Mouse (Mus musculus): Measurements from ENCODE around the gene Gm21969. TPM values are rescaled to one million over a fixed set of nuclear protein-coding genes. Genes with fewer than 3 reads are reported as not detected.

Gene Gm21969
- polyA plus RNA-seq, 1 experiment from 2014 or later: 0.04 TPM

GRCm38 (mm10) chr4:139675696-139676095 is 72.7 kb downstream of the Gm21969 start:
- no peak overlapping the region for H3K27ac ChIP-seq (ENCODE audit: low read depth)
- H3K27me3 ChIP-seq (ENCODE audit: insufficient read depth, low read length): no peaks in the 10 kb centered on the region
- ATAC-seq (no peak), DNase-seq (no peak)
- H3K36me3 ChIP-seq (replicated peaks; ENCODE audit: insufficient read depth, low read length): no peaks in the 10 kb centered on the region
- H3K9me3 ChIP-seq (ENCODE audit: low read length): peaks cover 3% of the 10 kb centered on the region; the same call in 1 of the 2 replicates
- H3K4me3 ChIP-seq (ENCODE audit: low read depth, low read length): no peak overlapping the region
- H3K9ac ChIP-seq (replicated peaks): no peak overlapping the region
- no peak overlapping the region for H3K4me2 ChIP-seq (ENCODE audit: low read depth, low read length)
- WGBS (ENCODE audit: insufficient replicate concordance): 63% methylated on average over 9 of the region's 9 CpGs
- H3K4me1 ChIP-seq (ENCODE audit: insufficient read depth): no peaks in the 10 kb centered on the region
- TF ChIP-seq CTCF (IDR thresholded peaks at IDR 0.05; ENCODE audit: low read depth): no peak
- TF ChIP-seq EP300 (IDR thresholded peaks at IDR 0.05; ENCODE audit: low read depth): no peak

DNA sequence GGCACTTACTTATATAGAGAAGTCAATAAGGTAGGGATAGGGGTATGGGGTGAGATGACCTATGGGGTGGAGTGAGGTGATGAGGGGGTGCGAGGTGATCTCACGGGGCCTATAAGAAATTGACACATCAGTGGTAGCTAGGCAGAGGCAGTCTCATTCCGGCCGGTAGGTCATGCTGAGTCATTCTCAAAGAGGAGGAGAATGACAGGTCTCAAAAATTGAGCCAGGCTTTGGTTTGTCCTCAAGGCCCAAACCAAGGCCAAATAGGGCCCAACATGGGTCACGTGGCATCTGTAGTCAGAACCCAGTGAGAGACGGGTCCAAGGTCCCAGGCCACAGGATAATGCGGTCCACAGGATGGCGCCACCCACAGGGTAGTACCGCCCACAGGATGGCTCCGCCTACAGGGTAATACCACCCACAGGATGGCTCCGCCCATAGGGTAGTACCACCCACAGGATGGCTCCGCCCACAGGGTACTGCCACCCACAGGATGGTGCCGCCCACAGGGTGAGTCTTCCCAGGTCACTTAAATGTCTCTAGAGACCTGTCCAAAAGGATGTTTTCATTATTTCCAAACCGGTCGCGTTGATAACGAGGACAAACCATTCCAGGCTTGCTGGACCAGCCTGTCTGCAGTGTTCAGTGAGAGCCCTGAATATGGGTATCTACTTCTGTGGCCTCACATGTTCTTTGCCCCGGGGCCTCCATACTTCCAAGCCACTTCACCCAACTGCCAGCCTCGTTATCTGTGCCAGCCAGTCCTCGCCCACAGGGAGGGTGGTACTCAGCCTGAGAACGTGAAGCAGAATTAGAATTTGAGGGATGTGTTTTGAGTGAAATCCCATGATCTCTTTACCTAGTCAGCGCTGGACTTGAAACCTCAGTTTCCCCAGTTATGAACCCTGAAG is 81.0 kb downstream of the Gm21969 start:
- H3K27ac ChIP-seq (ENCODE audit: low read depth): no peak overlapping the region
- peak; percentile 24 for DNase-seq
- no peak overlapping the region for H3K4me3 ChIP-seq (ENCODE audit: low read depth, low read length)
- WGBS (ENCODE audit: insufficient replicate concordance): 70% methylated on average over 22 of the region's 22 CpGs
- H3K9me3 ChIP-seq (ENCODE audit: low read length): peaks cover 6% of the 10 kb centered on the region; the same call in 1 of the 2 replicates
- no peaks in the 10 kb centered on the region for H3K36me3 ChIP-seq (replicated peaks; ENCODE audit: insufficient read depth, low read length)
- H3K9ac ChIP-seq (replicated peaks): no peak overlapping the region
- no peak for TF ChIP-seq CTCF (IDR thresholded peaks at IDR 0.05; ENCODE audit: low read depth)
- TF ChIP-seq EP300 (IDR thresholded peaks at IDR 0.05; ENCODE audit: low read depth): no peak
- no peaks in the 10 kb centered on the region for H3K27me3 ChIP-seq (ENCODE audit: insufficient read depth, low read length)
- H3K4me2 ChIP-seq (ENCODE audit: low read depth, low read length): no peak overlapping the region
- H3K4me1 ChIP-seq (ENCODE audit: insufficient read depth): no peaks in the 10 kb centered on the region
- peak; percentile 33; the same call in 1 of the 2 replicates for ATAC-seq

DNA sequence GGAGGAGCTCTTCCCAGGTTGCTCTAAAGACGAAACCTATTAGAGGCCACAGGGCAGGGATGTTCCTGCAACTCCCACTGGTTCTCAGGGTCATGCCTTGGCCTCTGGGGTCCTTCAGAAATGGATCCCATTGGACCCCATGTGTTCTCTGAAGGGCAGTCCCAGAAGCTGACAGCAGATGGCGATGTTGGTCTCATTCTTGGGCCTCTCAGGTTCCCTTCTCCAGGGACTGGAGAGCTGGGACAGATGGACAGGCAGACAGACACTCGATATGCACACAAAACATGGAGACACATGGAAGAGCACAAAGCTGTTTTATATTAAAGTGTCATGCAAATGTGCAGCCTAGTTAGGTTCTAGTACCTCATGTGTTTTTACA is 81.6 kb downstream of the Gm21969 start:
- Histone ChIP-seq H3K27ac (ENCODE audit: low read depth) (no peak overlapping the region), H3K4me1 (ENCODE audit: insufficient read depth) (no peaks in the 10 kb centered on the region), H3K4me3 (ENCODE audit: low read depth, low read length) (no peak overlapping the region), H3K27me3 (ENCODE audit: insufficient read depth, low read length) (no peaks in the 10 kb centered on the region), H3K36me3 (replicated peaks; ENCODE audit: insufficient read depth, low read length) (no peaks in the 10 kb centered on the region), H3K4me2 (ENCODE audit: low read depth, low read length) (no peak overlapping the region), H3K9ac (replicated peaks) (no peak overlapping the region), H3K9me3 (ENCODE audit: low read length) (peaks cover 6% of the 10 kb centered on the region; the same call in 1 of the 2 replicates)
- TF ChIP-seq CTCF (IDR thresholded peaks at IDR 0.05; ENCODE audit: low read depth): peak; percentile 75
- no peak for TF ChIP-seq EP300 (IDR thresholded peaks at IDR 0.05; ENCODE audit: low read depth)
- WGBS (ENCODE audit: insufficient replicate concordance): 19% methylated on average over 3 of the region's 3 CpGs
- ATAC-seq (no peak), DNase-seq (peak; percentile 61)

- H3K27ac ChIP-seq (ENCODE audit: low read depth): no peak overlapping the region
- H3K36me3 ChIP-seq (replicated peaks; ENCODE audit: insufficient read depth, low read length): no peaks in the 10 kb centered on the region
- no peak overlapping the region for H3K9ac ChIP-seq (replicated peaks)
- no peak overlapping the region for H3K4me2 ChIP-seq (ENCODE audit: low read depth, low read length)
- H3K27me3 ChIP-seq (ENCODE audit: insufficient read depth, low read length): 0 out of 2 replicates have a peak, but pooled peaks cover 6% of the 10 kb centered on the region
- no peaks in the 10 kb centered on the region for H3K9me3 ChIP-seq (ENCODE audit: low read length)
- TF ChIP-seq EP300 (IDR thresholded peaks at IDR 0.05; ENCODE audit: low read depth) (no peak), CTCF (IDR thresholded peaks at IDR 0.05; ENCODE audit: low read depth) (no peak)
- 59% methylated on average over 9 of the region's 9 CpGs for WGBS (ENCODE audit: insufficient replicate concordance)
- no peaks in the 10 kb centered on the region for H3K4me1 ChIP-seq (ENCODE audit: insufficient read depth)
- ATAC-seq (no peak), DNase-seq (no peak)
- no peak overlapping the region for H3K4me3 ChIP-seq (ENCODE audit: low read depth, low read length)
These were observed 85.1 kb downstream of the Gm21969 start for GRCm38 (mm10) chr4:139688058-139688457.

DNA sequence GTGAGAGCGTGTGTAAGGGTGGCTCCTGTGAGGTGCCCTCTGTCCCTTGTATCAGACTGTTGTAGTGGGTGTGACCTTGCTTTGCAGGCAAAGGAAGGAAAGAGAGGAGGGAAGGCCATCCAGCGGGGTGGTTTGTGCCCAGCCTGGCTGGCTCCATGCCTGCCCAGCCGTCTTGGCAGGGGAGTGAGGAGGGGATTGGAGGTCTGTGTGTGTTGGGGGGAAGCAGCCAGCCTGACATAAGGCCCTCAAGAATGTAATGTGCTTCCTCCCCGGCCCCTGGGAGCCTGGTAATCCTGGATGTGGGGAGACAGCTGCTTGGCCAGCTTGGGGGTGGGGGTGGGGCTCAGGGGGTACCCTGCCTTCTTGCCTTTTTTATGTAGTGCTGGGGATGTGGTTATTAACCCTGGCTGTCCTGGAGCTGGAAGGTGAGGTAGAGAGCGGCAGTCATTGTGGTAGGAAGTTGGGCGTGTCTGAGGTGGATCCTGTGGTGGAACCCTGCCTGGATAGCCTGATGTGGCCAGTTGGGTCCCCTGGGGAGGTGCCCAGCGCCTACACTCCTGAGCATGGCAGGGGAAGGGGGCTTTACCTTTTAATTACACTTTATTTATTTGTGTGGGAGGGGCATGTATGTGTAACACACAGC is 86.8 kb downstream of the Gm21969 start:
- Histone ChIP-seq H3K36me3 (replicated peaks; ENCODE audit: insufficient read depth, low read length) (no peaks in the 10 kb centered on the region), H3K9ac (replicated peaks) (no peak overlapping the region), H3K9me3 (ENCODE audit: low read length) (no peaks in the 10 kb centered on the region), H3K4me2 (ENCODE audit: low read depth, low read length) (no peak overlapping the region), H3K4me1 (ENCODE audit: insufficient read depth) (no peaks in the 10 kb centered on the region), H3K27ac (ENCODE audit: low read depth) (no peak overlapping the region), H3K4me3 (ENCODE audit: low read depth, low read length) (no peak overlapping the region), H3K27me3 (ENCODE audit: insufficient read depth, low read length) (0 out of 2 replicates have a peak, but pooled peaks cover 6% of the 10 kb centered on the region)
- WGBS (ENCODE audit: insufficient replicate concordance): 35% methylated on average over 7 of the region's 7 CpGs
- TF ChIP-seq EP300 (IDR thresholded peaks at IDR 0.05; ENCODE audit: low read depth) (no peak), CTCF (IDR thresholded peaks at IDR 0.05; ENCODE audit: low read depth) (no peak)
- no peak for DNase-seq
- no peak for ATAC-seq

DNA sequence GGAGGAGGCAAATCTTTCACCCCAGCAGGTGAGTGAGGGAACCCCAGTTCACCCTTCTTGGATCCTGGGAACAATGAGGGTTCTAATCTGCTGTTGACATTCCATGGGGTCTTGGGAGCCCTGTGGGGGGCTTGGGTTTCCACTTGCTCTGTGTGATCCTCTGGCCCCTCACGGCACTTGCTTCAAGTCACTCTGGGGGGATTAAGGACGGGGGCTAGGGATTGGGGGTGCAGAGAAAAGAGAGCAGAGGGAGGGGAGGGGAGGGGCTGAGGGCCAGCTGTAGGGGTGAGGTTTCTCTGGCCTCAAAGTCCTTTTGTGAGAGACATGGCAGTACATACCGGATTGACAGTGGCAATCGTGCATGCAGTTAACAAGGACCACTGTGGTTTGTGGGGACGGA is 90.3 kb downstream of the Gm21969 start:
- Histone ChIP-seq H3K27ac (ENCODE audit: low read depth) (no peak overlapping the region), H3K27me3 (ENCODE audit: insufficient read depth, low read length) (0 out of 2 replicates have a peak, but pooled peaks cover 9% of the 10 kb centered on the region), H3K9me3 (ENCODE audit: low read length) (no peaks in the 10 kb centered on the region; the same call in 1 of the 2 replicates), H3K9ac (replicated peaks) (no peak overlapping the region), H3K4me2 (ENCODE audit: low read depth, low read length) (no peak overlapping the region), H3K4me3 (ENCODE audit: low read depth, low read length) (no peak overlapping the region), H3K36me3 (replicated peaks; ENCODE audit: insufficient read depth, low read length) (no peaks in the 10 kb centered on the region), H3K4me1 (ENCODE audit: insufficient read depth) (no peaks in the 10 kb centered on the region)
- ATAC-seq (no peak), DNase-seq (no peak)
- 42% methylated on average over 5 of the region's 5 CpGs for WGBS (ENCODE audit: insufficient replicate concordance)
- TF ChIP-seq CTCF (IDR thresholded peaks at IDR 0.05; ENCODE audit: low read depth): no peak
- no peak for TF ChIP-seq EP300 (IDR thresholded peaks at IDR 0.05; ENCODE audit: low read depth)
